Mouse (Mus musculus) intestine, embryonic 16.5 days (tissue): ENCODE measurements at regions not wholly inside any gene's neighbourhood (a gene's known extent, or its start where the extent isn't known, plus 50 kb on each side); places are given as distances from the start of the nearest gene placed in this dataset.

ENCODE experiments used
- ATAC-seq: fragments of 200-750 bp; cut with Nextera tagmentation; 2 replicates; pipeline ENCODE4 v1.8.0; 2017; ENCODE audit warnings: moderate TSS enrichment, moderate library complexity
- H3K27ac ChIP-seq: fragments of 300-500 bp; sonication (generic); 2 replicates; pipeline ENCODE4 v1.5.1; 2014; ENCODE audit warnings: mild to moderate bottlenecking, low read length
- H3K27me3 ChIP-seq: fragments of 300-500 bp; sonication (generic); replicated peaks from 2 replicates; pipeline ENCODE4 v1.6.1; 2014; ENCODE audit warnings: low read length, control low read depth, mixed read lengths; ENCODE audit not compliant: control insufficient read depth, insufficient read depth
- H3K36me3 ChIP-seq: fragments of 300-500 bp; sonication (generic); 2 replicates; pipeline ENCODE4 v1.6.1; 2014; ENCODE audit warnings: low read length, control low read depth; ENCODE audit not compliant: control insufficient read depth, insufficient read depth
- H3K4me1 ChIP-seq: fragments of 300-500 bp; sonication (generic); 2 replicates; pipeline ENCODE4 v1.6.1; 2014; ENCODE audit warnings: low read length, control low read depth, mixed read lengths; ENCODE audit not compliant: control insufficient read depth, insufficient read depth
- H3K4me2 ChIP-seq: fragments of 300-500 bp; sonication (generic); 2 replicates; pipeline ENCODE4 v1.6.1; 2014; ENCODE audit warnings: low read depth, low read length, control low read depth
- H3K4me3 ChIP-seq: fragments of 300-500 bp; sonication (generic); 2 replicates; pipeline ENCODE4 v1.5.1; 2014; ENCODE audit warnings: mild to moderate bottlenecking, low read length
- H3K9ac ChIP-seq: fragments of 300-500 bp; sonication (generic); 2 replicates; pipeline ENCODE4 v1.6.1; 2014; ENCODE audit warnings: low read depth, low read length
- H3K9me3 ChIP-seq: fragments of 300-500 bp; sonication (generic); 2 replicates; pipeline ENCODE4 v1.6.1; 2016; ENCODE audit warnings: low read length, control low read depth; ENCODE audit not compliant: control insufficient read depth
- WGBS: fragments of 180-500 bp; shearing (Covaris S2); extraction: QIAGEN DNeasy Blood & Tissue Kit; methylation state at CpG from one replicate; pipeline ENCODE4 v1.1.7; 2014; 5-methylcytosine and 5-hydroxymethylcytosine counted together

- no peaks in the 10 kb centered on the region for H3K4me1 ChIP-seq
- no peaks in the 10 kb centered on the region for H3K36me3 ChIP-seq
- H3K4me3 ChIP-seq, result no peak overlapping the region
- H3K4me2 ChIP-seq, result no peak overlapping the region
- WGBS, result 73% methylated on average over 2 of the region's 2 CpGs
- H3K27ac ChIP-seq, result no peak overlapping the region
- ATAC-seq, result no peak
- no peaks in the 10 kb centered on the region for H3K9me3 ChIP-seq
- no peaks in the 10 kb centered on the region for H3K27me3 ChIP-seq
- no peak overlapping the region for H3K9ac ChIP-seq
Observed at GRCm38 (mm10) chr3:117520461-117520860, 54.2 kb upstream of the Plppr5 start.

GRCm38 (mm10) chr3:117508090-117508489 is 66.5 kb upstream of the Plppr5 start:
- H3K27me3 ChIP-seq, result no peaks in the 10 kb centered on the region
- no peak for ATAC-seq
- H3K9ac ChIP-seq, result no peak overlapping the region
- H3K4me3 ChIP-seq, result no peak overlapping the region
- H3K27ac ChIP-seq, result no peak overlapping the region
- no peaks in the 10 kb centered on the region for H3K4me1 ChIP-seq
- H3K36me3 ChIP-seq, result no peaks in the 10 kb centered on the region
- no peaks in the 10 kb centered on the region for H3K9me3 ChIP-seq
- no peak overlapping the region for H3K4me2 ChIP-seq

GRCm38 (mm10) chr3:117506151-117506723 is 68.4 kb upstream of the Plppr5 start:
- no peak overlapping the region for H3K9ac ChIP-seq
- 73% methylated on average over 1 of the region's 1 CpGs for WGBS
- H3K27me3 ChIP-seq, result no peaks in the 10 kb centered on the region
- H3K4me3 ChIP-seq, result no peak overlapping the region
- no peak for ATAC-seq
- no peaks in the 10 kb centered on the region for H3K9me3 ChIP-seq
- H3K36me3 ChIP-seq, result no peaks in the 10 kb centered on the region
- H3K4me1 ChIP-seq, result no peaks in the 10 kb centered on the region
- H3K4me2 ChIP-seq, result no peak overlapping the region
- no peak overlapping the region for H3K27ac ChIP-seq

GRCm38 (mm10) chr3:117501107-117501506 is 73.5 kb upstream of the Plppr5 start:
- no peak for ATAC-seq

GRCm38 (mm10) chr3:117498138-117498897 is 76.3 kb upstream of the Plppr5 start:
- no peak overlapping the region for H3K27ac ChIP-seq
- 79% methylated on average over 5 of the region's 5 CpGs for WGBS
- no peaks in the 10 kb centered on the region for H3K9me3 ChIP-seq
- no peaks in the 10 kb centered on the region for H3K27me3 ChIP-seq
- H3K36me3 ChIP-seq, result no peaks in the 10 kb centered on the region
- no peak for ATAC-seq
- no peak overlapping the region for H3K4me3 ChIP-seq
- no peak overlapping the region for H3K4me2 ChIP-seq
- no peaks in the 10 kb centered on the region for H3K4me1 ChIP-seq
- H3K9ac ChIP-seq, result no peak overlapping the region

More at GRCm38 (mm10) chr3:117501107-117501506, 73.5 kb upstream of the Plppr5 start:
- Histone ChIP-seq H3K9me3 (no peaks in the 10 kb centered on the region), H3K9ac (no peak overlapping the region), H3K4me3 (no peak overlapping the region), H3K36me3 (no peaks in the 10 kb centered on the region), H3K27me3 (no peaks in the 10 kb centered on the region), H3K4me1 (no peaks in the 10 kb centered on the region), H3K4me2 (no peak overlapping the region), H3K27ac (no peak overlapping the region)
- 51% methylated on average over 5 of the region's 5 CpGs for WGBS

- no peaks in the 10 kb centered on the region for H3K4me1 ChIP-seq
- no peak overlapping the region for H3K27ac ChIP-seq
- H3K9ac ChIP-seq, result no peak overlapping the region
- H3K27me3 ChIP-seq, result no peaks in the 10 kb centered on the region
- H3K36me3 ChIP-seq, result no peaks in the 10 kb centered on the region
- H3K4me3 ChIP-seq, result no peak overlapping the region
- 65% methylated on average over 2 of the region's 2 CpGs for WGBS
- no peak overlapping the region for H3K4me2 ChIP-seq
- ATAC-seq, result no peak
- no peaks in the 10 kb centered on the region for H3K9me3 ChIP-seq
Observed at GRCm38 (mm10) chr3:117494118-117494517, 80.5 kb upstream of the Plppr5 start.

GRCm38 (mm10) chr3:117487281-117488027 is 87.2 kb upstream of the Plppr5 start:
- Histone ChIP-seq H3K9me3 (no peaks in the 10 kb centered on the region), H3K4me3 (no peak overlapping the region), H3K4me1 (no peaks in the 10 kb centered on the region), H3K4me2 (no peak overlapping the region), H3K27ac (no peak overlapping the region), H3K36me3 (no peaks in the 10 kb centered on the region), H3K27me3 (no peaks in the 10 kb centered on the region), H3K9ac (no peak overlapping the region)
- WGBS, result 69% methylated on average over 11 of the region's 11 CpGs
- no peak for ATAC-seq

GRCm38 (mm10) chr3:117486351-117486750 is 88.3 kb upstream of the Plppr5 start:
- Histone ChIP-seq H3K9ac (no peak overlapping the region), H3K27me3 (no peaks in the 10 kb centered on the region), H3K27ac (no peak overlapping the region), H3K4me1 (no peaks in the 10 kb centered on the region), H3K36me3 (no peaks in the 10 kb centered on the region), H3K9me3 (no peaks in the 10 kb centered on the region), H3K4me2 (no peak overlapping the region), H3K4me3 (no peak overlapping the region)
- 80% methylated on average over 2 of the region's 2 CpGs for WGBS
- no peak for ATAC-seq

- H3K9ac ChIP-seq, result no peak overlapping the region
- no peaks in the 10 kb centered on the region for H3K9me3 ChIP-seq
- H3K27ac ChIP-seq, result no peak overlapping the region
- 52% methylated on average over 3 of the region's 3 CpGs for WGBS
- ATAC-seq, result no peak
- H3K4me2 ChIP-seq, result no peak overlapping the region
- no peaks in the 10 kb centered on the region for H3K36me3 ChIP-seq
- no peak overlapping the region for H3K4me3 ChIP-seq
- H3K27me3 ChIP-seq, result no peaks in the 10 kb centered on the region
- H3K4me1 ChIP-seq, result no peaks in the 10 kb centered on the region
Observed at GRCm38 (mm10) chr3:117480131-117480530, 94.5 kb upstream of the Plppr5 start.
